Mouse (Mus musculus) lung, adult 2 months (tissue): ENCODE measurements around the gene Tenm4.

Source experiments
- CTCF ChIP-seq: fragments of 200-500 bp; IDR thresholded peaks from 2 replicates; pipeline ENCODE4 v1.5.1; 2011; ENCODE audit warnings: mild to moderate bottlenecking, low read length, control low read depth; ENCODE audit not compliant: insufficient read depth
- POLR2A ChIP-seq: fragments of 200-500 bp; IDR thresholded peaks from 2 replicates; pipeline ENCODE4 v1.6.1; 2011; ENCODE audit warnings: low read depth, mild to moderate bottlenecking, control low read depth, low read length, borderline replicate concordance; ENCODE audit errors: extremely low read depth

DNA sequence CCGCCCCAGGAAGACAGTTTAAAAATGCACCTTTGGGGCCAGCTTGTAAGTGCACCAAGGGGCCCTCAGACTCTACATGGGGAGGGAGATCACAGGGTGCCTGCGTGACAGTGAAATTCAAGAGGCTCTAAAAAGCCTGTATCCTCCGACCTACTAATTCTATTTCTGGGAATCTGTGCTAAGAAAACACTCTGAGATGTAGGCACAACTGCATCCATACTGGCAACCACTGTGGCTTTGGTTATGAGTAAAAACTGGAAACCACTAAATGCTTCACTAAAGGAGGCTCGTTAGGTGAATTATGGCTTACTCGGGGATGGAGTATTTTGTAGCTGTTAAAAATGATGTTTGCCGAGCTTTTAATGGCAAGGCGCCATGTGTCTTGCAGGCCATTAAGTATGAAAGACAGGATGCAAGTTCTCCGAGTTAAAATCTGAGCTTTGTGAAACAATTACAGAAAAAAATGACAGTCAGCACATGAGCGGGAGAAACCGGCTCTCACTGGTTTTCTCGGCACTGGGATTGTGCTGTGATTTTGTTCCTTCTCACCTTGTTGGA, 238.4 kb downstream of the Tenm4 start:
- no peak for TF ChIP-seq CTCF
- no peak for TF ChIP-seq POLR2A
